Mouse (Mus musculus) heart, embryonic 16.5 days (tissue): ENCODE measurements around the gene Ubxn7. TPM values are rescaled to one million over a fixed set of nuclear protein-coding genes. Genes with fewer than 3 reads are reported as not detected.
A peak's percentile ranks its signal among the peaks of the same experiment; 100 is the strongest.

ENCODE experiments used
- ATAC-seq: fragments of 200-750 bp; cut with Nextera tagmentation; replicated peaks from 2 replicates; pipeline ENCODE4 v1.8.0; 2017; ENCODE audit warnings: moderate number of reproducible peaks; ENCODE audit not compliant: insufficient read depth, low FRiP score; ENCODE audit errors: extremely low read depth
- H3K27ac ChIP-seq: fragments of 300-500 bp; sonication (generic); 2 replicates; pipeline ENCODE4 v1.5.1; 2014; ENCODE audit warnings: mild to moderate bottlenecking, low read length, control low read depth, moderate library complexity
- H3K27me3 ChIP-seq: fragments of 300-500 bp; sonication (generic); 2 replicates; pipeline ENCODE4 v1.6.1; 2014; ENCODE audit warnings: low read length, mixed read lengths; ENCODE audit not compliant: control insufficient read depth, insufficient read depth
- H3K36me3 ChIP-seq: fragments of 300-500 bp; sonication (generic); 2 replicates; pipeline ENCODE4 v1.6.1; 2014; ENCODE audit not compliant: control insufficient read depth, insufficient read depth
- H3K4me1 ChIP-seq: fragments of 300-500 bp; sonication (generic); 2 replicates; pipeline ENCODE4 v1.6.1; 2014; ENCODE audit warnings: low read length, mixed read lengths; ENCODE audit not compliant: control insufficient read depth, insufficient read depth
- H3K4me2 ChIP-seq: fragments of 300-500 bp; sonication (generic); 2 replicates; pipeline ENCODE4 v1.6.1; 2014; ENCODE audit warnings: low read depth, mild to moderate bottlenecking, control low read depth, low read length
- H3K4me3 ChIP-seq: fragments of 300-500 bp; sonication (generic); 2 replicates; pipeline ENCODE4 v1.5.1; 2014; ENCODE audit warnings: mild to moderate bottlenecking, control low read depth, low read length
- H3K9ac ChIP-seq: fragments of 300-500 bp; sonication (generic); 2 replicates; pipeline ENCODE4 v1.6.1; 2014; ENCODE audit warnings: low read length, control low read depth
- H3K9me3 ChIP-seq: fragments of 300-500 bp; sonication (generic); replicated peaks from 2 replicates; pipeline ENCODE4 v1.6.1; 2016; ENCODE audit warnings: low read length; ENCODE audit not compliant: control insufficient read depth
- WGBS: fragments of 180-500 bp; shearing (Covaris S2); extraction: QIAGEN DNeasy Blood & Tissue Kit; methylation state at CpG from one replicate; pipeline ENCODE4 v1.1.7; 2014; 5-methylcytosine and 5-hydroxymethylcytosine counted together
- polyA plus RNA-seq: library from polyadenylated mRNA; unstranded; fragments of >200 nt; fragmentation: Nextera tagmentation; extraction: Ambion mirVana; gene quantifications from 2 replicates; pipeline ENCODE4 v1.2.1, GENCODE M21; 2015

The Ubxn7 gene
- polyA plus RNA-seq, 1 experiment from 2014 or later, result 18.1 TPM

GRCm38 (mm10) chr16:32407730-32408129, 75.7 kb downstream of the Ubxn7 start:
- Histone ChIP-seq H3K4me2 (no peak overlapping the region), H3K36me3 (no peaks in the 10 kb centered on the region), H3K27ac (no peak overlapping the region), H3K4me1 (no peaks in the 10 kb centered on the region), H3K9ac (no peak overlapping the region), H3K9me3 (no peaks in the 10 kb centered on the region), H3K27me3 (no peaks in the 10 kb centered on the region), H3K4me3 (no peak overlapping the region)
- no peak for ATAC-seq
- WGBS, result 71% methylated on average over 10 of the region's 10 CpGs

GRCm38 (mm10) chr16:32417457-32417856, 85.4 kb downstream of the Ubxn7 start:
- Histone ChIP-seq H3K9me3 (no peaks in the 10 kb centered on the region), H3K4me2 (no peak overlapping the region), H3K4me1 (peaks cover 12% of the 10 kb centered on the region), H3K27ac (no peak overlapping the region), H3K36me3 (no peaks in the 10 kb centered on the region), H3K9ac (no peak overlapping the region), H3K4me3 (no peak overlapping the region), H3K27me3 (no peaks in the 10 kb centered on the region)
- no peak for ATAC-seq
- WGBS, result 44% methylated on average over 1 of the region's 1 CpGs

GRCm38 (mm10) chr16:32419517-32420483, 87.7 kb downstream of the Ubxn7 start, which contains the start of gene Tctex1d2:
Gene Tctex1d2, plus strand, starts transcription at chr16:32419702.
- Histone ChIP-seq H3K4me3 (peak within 1 kb of the TSS; percentile 76), H3K9me3 (no peaks in the 10 kb centered on the region), H3K4me2 (peak within 1 kb of the TSS; percentile 66), H3K9ac (peak within 1 kb of the TSS; percentile 78), H3K4me1 (peaks cover 12% of the 10 kb centered on the region), H3K27ac (peak within 1 kb of the TSS; percentile 86), H3K36me3 (no peaks in the 10 kb centered on the region), H3K27me3 (no peaks in the 10 kb centered on the region)
- WGBS, result 2% methylated on average over 45 of the region's 45 CpGs
- ATAC-seq, result peak; percentile 96

GRCm38 (mm10) chr16:32427506-32427905, 95.4 kb downstream of the Ubxn7 start:
- peaks cover 14% of the 10 kb centered on the region for H3K4me1 ChIP-seq
- no peak overlapping the region for H3K9ac ChIP-seq
- no peak for ATAC-seq
- no peak overlapping the region for H3K4me3 ChIP-seq
- no peaks in the 10 kb centered on the region for H3K36me3 ChIP-seq
- H3K9me3 ChIP-seq, result no peaks in the 10 kb centered on the region
- H3K27me3 ChIP-seq, result no peaks in the 10 kb centered on the region
- 80% methylated on average over 3 of the region's 3 CpGs for WGBS
- H3K27ac ChIP-seq, result no peak overlapping the region
- no peak overlapping the region for H3K4me2 ChIP-seq

- peak; percentile 93 for ATAC-seq
- peaks cover 23% of the 10 kb centered on the region for H3K4me1 ChIP-seq
- peak within 1 kb of the TSS; percentile 96 for H3K27ac ChIP-seq
- no peaks in the 10 kb centered on the region for H3K9me3 ChIP-seq
- H3K27me3 ChIP-seq, result no peaks in the 10 kb centered on the region
- no peaks in the 10 kb centered on the region for H3K36me3 ChIP-seq
- WGBS, result under 1% methylated on average over 54 of the region's 54 CpGs
- H3K9ac ChIP-seq, result peak within 1 kb of the TSS; percentile 95
- H3K4me2 ChIP-seq, result peak within 1 kb of the TSS; percentile 90
- H3K4me3 ChIP-seq, result peak within 1 kb of the TSS; percentile 96
Measured at GRCm38 (mm10) chr16:32430474-32431046, 98.5 kb downstream of the Ubxn7 start, which contains the start of gene Pcyt1a. Gene Pcyt1a, plus strand, starts transcription at chr16:32430921.

- Histone ChIP-seq H3K9ac (peak overlapping the region; percentile 95), H3K36me3 (no peaks in the 10 kb centered on the region), H3K4me2 (peak overlapping the region; percentile 90), H3K27ac (peak overlapping the region; percentile 96), H3K27me3 (no peaks in the 10 kb centered on the region), H3K4me1 (peaks cover 23% of the 10 kb centered on the region), H3K4me3 (peak overlapping the region; percentile 96), H3K9me3 (no peaks in the 10 kb centered on the region)
- WGBS, result under 1% methylated on average over 28 of the region's 28 CpGs
- ATAC-seq, result peak; percentile 60
Measured at GRCm38 (mm10) chr16:32431047-32431591, 99.1 kb downstream of the Ubxn7 start.

GRCm38 (mm10) chr16:32431926-32432325, 99.9 kb downstream of the Ubxn7 start:
- Histone ChIP-seq H3K36me3 (no peaks in the 10 kb centered on the region), H3K4me3 (peak overlapping the region; percentile 96), H3K9me3 (no peaks in the 10 kb centered on the region), H3K27me3 (no peaks in the 10 kb centered on the region), H3K4me1 (peaks cover 23% of the 10 kb centered on the region), H3K4me2 (peak overlapping the region; percentile 90), H3K9ac (peak overlapping the region; percentile 95; the same call in 1 of the 2 replicates), H3K27ac (no peak overlapping the region)
- WGBS, result 93% methylated on average over 1 of the region's 1 CpGs
- no peak for ATAC-seq

- H3K36me3 ChIP-seq, result no peaks in the 10 kb centered on the region
- no peak overlapping the region for H3K27ac ChIP-seq
- peaks cover 26% of the 10 kb centered on the region for H3K4me1 ChIP-seq
- WGBS, result 76% methylated on average over 2 of the region's 2 CpGs
- ATAC-seq, result no peak
- H3K4me3 ChIP-seq, result no peak overlapping the region
- no peak overlapping the region for H3K9ac ChIP-seq
- no peaks in the 10 kb centered on the region for H3K9me3 ChIP-seq
- H3K4me2 ChIP-seq, result no peak overlapping the region
- no peaks in the 10 kb centered on the region for H3K27me3 ChIP-seq
Measured at GRCm38 (mm10) chr16:32433138-32433537, 101.1 kb downstream of the Ubxn7 start.
